Mouse (Mus musculus) adrenal gland, postnatal 0 days (tissue): ENCODE measurements around the gene Gm21936. TPM values are rescaled to one million over a fixed set of nuclear protein-coding genes. Genes with fewer than 3 reads are reported as not detected.

Experiments used
- polyA plus RNA-seq: library from polyadenylated mRNA; unstranded; fragments of >200 nt; fragmentation: Nextera tagmentation; extraction: Ambion mirVana; gene quantifications from 2 replicates; pipeline ENCODE4 v1.2.1, GENCODE M21; 2015

The Gm21936 gene
- polyA plus RNA-seq = not detected in 2 replicates

GRCm38 (mm10) chr12:87795212-87795611 lies at the start of gene Gm21936:
Gene Gm21936 (plus strand): TSS chr12:87795512.

GRCm38 (mm10) chr12:87775655-87776054 lies 19.7 kb upstream of the Gm21936 start, which contains the start of gene Gm21319:
Gene Gm21319 (minus strand): TSS chr12:87775755.

GRCm38 (mm10) chr12:87816277-87816676 lies 21.0 kb downstream of the Gm21936 start, which contains the start of gene BB287469:
Gene BB287469 (plus strand): TSS chr12:87816577.

GRCm38 (mm10) chr12:87842239-87842638 lies 46.9 kb downstream of the Gm21936 start, which contains the start of gene Gm2001:
Gene Gm2001 (minus strand): TSS chr12:87842339.

Other genes starting within 250 kb of the Gm21936 start
- gene Oog1, start 192.8 kb upstream of the Gm21936 start, polyA plus RNA-seq = 0.22 and 0.33 TPM in 2 replicates
- gene Gm4027, start 176.6 kb upstream of the Gm21936 start, polyA plus RNA-seq = not detected in 2 replicates
- not detected in 2 replicates for gene Gm16381, start 150.9 kb upstream of the Gm21936 start, polyA plus RNA-seq
- gene Gm21319, start 19.8 kb upstream of the Gm21936 start, polyA plus RNA-seq = not detected in 2 replicates
- not detected in 2 replicates for gene BB287469, start 21.1 kb downstream of the Gm21936 start, polyA plus RNA-seq
- gene Gm2001, start 46.8 kb downstream of the Gm21936 start, polyA plus RNA-seq = not detected in 2 replicates
- gene Gm2016, start 78.6 kb downstream of the Gm21936 start, polyA plus RNA-seq = not detected in 2 replicates
- gene Gm2022, start 99.9 kb downstream of the Gm21936 start, polyA plus RNA-seq = not detected in 2 replicates
- gene Gm2035, start 124.3 kb downstream of the Gm21936 start, polyA plus RNA-seq = not detected in 2 replicates
- gene Gm2042, start 158.6 kb downstream of the Gm21936 start, polyA plus RNA-seq = not detected in 2 replicates
- gene Gm2075, start 216.3 kb downstream of the Gm21936 start, polyA plus RNA-seq = not detected in 2 replicates
- gene Gm6803, start 223.3 kb downstream of the Gm21936 start, polyA plus RNA-seq = not detected in 2 replicates
- gene Gm2056, start 231.5 kb downstream of the Gm21936 start, polyA plus RNA-seq = not detected in 2 replicates